14 mouse cellular contexts compared by ENCODE assay signal in genomic region chr5:105322543-105322942, GRCm38 (mm10). TPM values are rescaled to one million over a fixed set of nuclear protein-coding genes. Genes with fewer than 3 reads are reported as not detected.
DNase-seq lines count a peak whose midpoint lies in the region; ATAC-seq lines count a peak whose summit lies in the region.
"Had no signal": no experiment of that assay in that cellular context is flagged by ENCODE, and none has a peak within 500 bp of the region (broad histone marks: within the 10 kb centered on the region; RNA-seq: fewer than 3 reads in every experiment).

No protein-coding gene starts in this region.

- H3K4me3 ChIP-seq in embryonic facial prominence, embryonic 11.5 days (ENCODE audit: low read depth, low read length), result no peak overlapping the region
- no peak overlapping the region for H3K4me3 ChIP-seq in embryonic facial prominence, embryonic 10.5 days
- no peak overlapping the region for H3K4me3 ChIP-seq in kidney, embryonic 15.5 days (replicated peaks)
- H3K4me3 ChIP-seq: erythroblast, embryonic 14.5 days; heart, embryonic 13.5 days; lung, embryonic 15.5 days had no signal

- H3K9me3 ChIP-seq in embryonic facial prominence, embryonic 11.5 days (replicated peaks; ENCODE audit: control insufficient read depth, low read length), result no peaks in the 10 kb centered on the region
- H3K9me3 ChIP-seq in embryonic facial prominence, embryonic 10.5 days, result no peaks in the 10 kb centered on the region
- no peaks in the 10 kb centered on the region for H3K9me3 ChIP-seq in kidney, embryonic 15.5 days (replicated peaks)
- H3K9me3 ChIP-seq: G1E; lung, embryonic 15.5 days had no signal

- H3K4me1 ChIP-seq in embryonic facial prominence, embryonic 11.5 days (ENCODE audit: control insufficient read depth, insufficient read depth, low read length), result no peaks in the 10 kb centered on the region
- no peaks in the 10 kb centered on the region for H3K4me1 ChIP-seq in embryonic facial prominence, embryonic 10.5 days
- no peaks in the 10 kb centered on the region for H3K4me1 ChIP-seq in kidney, embryonic 15.5 days
- H3K4me1 ChIP-seq: heart, embryonic 13.5 days; lung, embryonic 15.5 days had no signal

- H3K36me3 ChIP-seq in embryonic facial prominence, embryonic 11.5 days (replicated peaks; ENCODE audit: control insufficient read depth, insufficient read depth, low read depth, low read length), result no peaks in the 10 kb centered on the region
- H3K36me3 ChIP-seq in embryonic facial prominence, embryonic 10.5 days (replicated peaks), result no peaks in the 10 kb centered on the region
- no peaks in the 10 kb centered on the region for H3K36me3 ChIP-seq in kidney, embryonic 15.5 days
- H3K36me3 ChIP-seq: G1E; heart, embryonic 13.5 days; lung, embryonic 15.5 days had no signal

- intact Hi-C loops in gastrocnemius, postnatal 14 days (cut with DNase I; ENCODE audit: low total_unique reads), result loop anchor here (5.0 kb wide), 1 partner anchor 340 kb away; the partner anchor contains the start of gene Abcg3

- no peak overlapping the region for H3K27ac ChIP-seq in embryonic facial prominence, embryonic 11.5 days (replicated peaks; ENCODE audit: low read depth, low read length)
- no peak overlapping the region for H3K27ac ChIP-seq in embryonic facial prominence, embryonic 10.5 days (replicated peaks)
- no peak overlapping the region for H3K27ac ChIP-seq in kidney, embryonic 15.5 days
- H3K27ac ChIP-seq: heart, embryonic 13.5 days; lung, embryonic 15.5 days had no signal

- 66% methylated on average over 2 of the region's 2 CpGs for WGBS in embryonic facial prominence, embryonic 11.5 days
- WGBS in embryonic facial prominence, embryonic 10.5 days, result 68% methylated on average over 2 of the region's 2 CpGs
- WGBS in kidney, embryonic 15.5 days, result 72% methylated on average over 2 of the region's 2 CpGs

- no peaks in the 10 kb centered on the region for H3K27me3 ChIP-seq in embryonic facial prominence, embryonic 11.5 days (ENCODE audit: control insufficient read depth, insufficient read depth, low read length)
- no peaks in the 10 kb centered on the region for H3K27me3 ChIP-seq in embryonic facial prominence, embryonic 10.5 days (replicated peaks; ENCODE audit: low read depth, poor library complexity, severe bottlenecking)
- H3K27me3 ChIP-seq in kidney, embryonic 15.5 days, result no peaks in the 10 kb centered on the region
- H3K27me3 ChIP-seq: heart, embryonic 13.5 days; lung, embryonic 15.5 days had no signal

- no peak overlapping the region for H3K9ac ChIP-seq in embryonic facial prominence, embryonic 11.5 days (replicated peaks; ENCODE audit: low read length)
- H3K9ac ChIP-seq in kidney, embryonic 15.5 days, result no peak overlapping the region
- H3K9ac ChIP-seq: heart, embryonic 13.5 days; lung, embryonic 15.5 days had no signal

- H3K4me2 ChIP-seq in embryonic facial prominence, embryonic 11.5 days (ENCODE audit: low read depth, low read length), result no peak overlapping the region
- H3K4me2 ChIP-seq in kidney, embryonic 15.5 days, result no peak overlapping the region
- H3K4me2 ChIP-seq: heart, embryonic 13.5 days; lung, embryonic 15.5 days had no signal

- ATAC-seq in embryonic facial prominence, embryonic 11.5 days (replicated peaks; ENCODE audit: insufficient number of reproducible peaks, low FRiP score, low TSS enrichment, low read depth), result no peak
- no peak for ATAC-seq in kidney, embryonic 15.5 days (replicated peaks; ENCODE audit: low FRiP score)

- peak; percentile 8 for DNase-seq in embryonic facial prominence, embryonic 11.5 days (ENCODE audit: low spot score)
- no peak for DNase-seq in embryonic facial prominence, embryonic 10.5 days (ENCODE audit: low spot score)
- peak; percentile 17 to 25 for DNase-seq in kidney, postnatal 36 days
- DNase-seq in A20 (ENCODE audit: low read depth, low spot score) (peak; percentile 33), adipocyte (ENCODE audit: low spot score) (peak; percentile 55)
- no peak for DNase-seq in right cerebral cortex, postnatal 14 days
- no peak for DNase-seq in gastrocnemius, postnatal 14 days

RNA-seq across cellular contexts. Expression of gene Gbp6, which starts 29.0 kb away (rescaled TPM):
- 0.22 and 0.25 TPM in 2 replicates for polyA plus RNA-seq in embryonic facial prominence, embryonic 11.5 days (2014; fragmentation: Nextera tagmentation; extraction: Ambion mirVana)
- 0.24 and 0.47 TPM in 2 replicates for polyA plus RNA-seq in embryonic facial prominence, embryonic 10.5 days (2016; fragmentation: Nextera tagmentation; extraction: Ambion mirVana)
- polyA plus RNA-seq in kidney, embryonic 15.5 days (2015; fragmentation: Nextera tagmentation; extraction: Ambion mirVana), result 0.56 and 0.91 TPM in 2 replicates
- total RNA-seq in gastrocnemius, postnatal 14 days (2021), result 1 to 10 TPM in 1 of 2 experiments, under 1 TPM in 1; 0.70 to 1.0 TPM
- polyA plus RNA-seq: erythroblast, embryonic 14.5 days; G1E had no signal

RNA-seq across cellular contexts. Expression of gene Gm43302, which starts 29.0 kb away (rescaled TPM):
- polyA plus RNA-seq in embryonic facial prominence, embryonic 11.5 days (2014; fragmentation: Nextera tagmentation; extraction: Ambion mirVana), result not detected in 2 replicates
- not detected in 2 replicates for polyA plus RNA-seq in embryonic facial prominence, embryonic 10.5 days (2016; fragmentation: Nextera tagmentation; extraction: Ambion mirVana)
- polyA plus RNA-seq in kidney, embryonic 15.5 days (2015; fragmentation: Nextera tagmentation; extraction: Ambion mirVana), result 0.31 TPM in 1 of 2 replicates, not detected in the other
- total RNA-seq in gastrocnemius, postnatal 14 days (2021), result not detected
- polyA plus RNA-seq: erythroblast, embryonic 14.5 days; G1E; lung, embryonic 15.5 days; neural tube, embryonic 14.5 days; stomach, embryonic 14.5 days had no signal

Comparison
In these comparisons a context has a peak if more than half of its experiments do, and no peak if none do; other contexts are left out.
1. DNase-seq: peak in embryonic facial prominence, embryonic 11.5 days (single experiment), kidney, postnatal 36 days (2 of 2), A20 (single experiment) and adipocyte (single experiment); none in embryonic facial prominence, embryonic 10.5 days (single experiment), right cerebral cortex, postnatal 14 days (single experiment) and gastrocnemius, postnatal 14 days (single experiment).